Mouse (Mus musculus): ENCODE results near the gene Lbx1. TPM values are rescaled to one million over a fixed set of nuclear protein-coding genes. Genes with fewer than 3 reads are reported as not detected.

Gene Lbx1
- polyA plus RNA-seq, 1 experiment from 2014 or later = 0.08 TPM

GRCm38 (mm10) chr19:45224286-45224559 lies 11.4 kb downstream of the Lbx1 start:
- no peaks in the 10 kb centered on the region for H3K9me3 ChIP-seq
- WGBS = under 1% methylated on average over 6 of the region's 6 CpGs
- H3K27me3 ChIP-seq (replicated peaks) = peaks cover 84% of the 10 kb centered on the region
- H3K9ac ChIP-seq = no peak overlapping the region
- H3K4me1 ChIP-seq (replicated peaks) = peaks cover 11% of the 10 kb centered on the region
- H3K36me3 ChIP-seq = no peaks in the 10 kb centered on the region
- no peak overlapping the region for H3K4me2 ChIP-seq (replicated peaks)
- H3K4me3 ChIP-seq (replicated peaks) = no peak overlapping the region
- H3K27ac ChIP-seq = no peak overlapping the region
- no peak for ATAC-seq

- Histone ChIP-seq H3K9ac (no peak overlapping the region), H3K4me1 (replicated peaks) (peaks cover 10% of the 10 kb centered on the region), H3K9me3 (no peaks in the 10 kb centered on the region), H3K27ac (no peak overlapping the region), H3K4me3 (replicated peaks) (0 out of 2 replicates have a peak overlapping the region, but pooled peaks have one; percentile 9), H3K27me3 (replicated peaks) (peaks cover 79% of the 10 kb centered on the region), H3K4me2 (replicated peaks) (no peak overlapping the region), H3K36me3 (no peaks in the 10 kb centered on the region)
- 3% methylated on average over 49 of the region's 49 CpGs for WGBS
- ATAC-seq = no peak
These were observed 12.0 kb downstream of the Lbx1 start for GRCm38 (mm10) chr19:45223413-45224285.

- ATAC-seq = no peak
- H3K4me3 ChIP-seq (replicated peaks) = no peak overlapping the region
- 6% methylated on average over 17 of the region's 17 CpGs for WGBS
These were observed 13.3 kb downstream of the Lbx1 start for GRCm38 (mm10) chr19:45222141-45222782.

GRCm38 (mm10) chr19:45221458-45221783 lies 14.2 kb downstream of the Lbx1 start:
- H3K27me3 ChIP-seq (replicated peaks) = peaks cover 59% of the 10 kb centered on the region
- peaks cover 10% of the 10 kb centered on the region for H3K4me1 ChIP-seq (replicated peaks)
- H3K9me3 ChIP-seq = no peaks in the 10 kb centered on the region
- no peak overlapping the region for H3K9ac ChIP-seq
- H3K36me3 ChIP-seq = no peaks in the 10 kb centered on the region
- peak overlapping the region; percentile 27 for H3K4me3 ChIP-seq (replicated peaks)
- ATAC-seq = peak; percentile 46
- H3K4me2 ChIP-seq (replicated peaks) = peak overlapping the region; percentile 78
- no peak overlapping the region for H3K27ac ChIP-seq
- WGBS = under 1% methylated on average over 9 of the region's 9 CpGs

More at GRCm38 (mm10) chr19:45222141-45222782, 13.3 kb downstream of the Lbx1 start:
- Histone ChIP-seq H3K9me3 (no peaks in the 10 kb centered on the region), H3K9ac (no peak overlapping the region), H3K4me1 (replicated peaks) (peaks cover 10% of the 10 kb centered on the region), H3K27ac (no peak overlapping the region), H3K27me3 (replicated peaks) (peaks cover 68% of the 10 kb centered on the region), H3K36me3 (no peaks in the 10 kb centered on the region), H3K4me2 (replicated peaks) (no peak overlapping the region)

GRCm38 (mm10) chr19:45220593-45221457 lies 14.8 kb downstream of the Lbx1 start:
- WGBS = under 1% methylated on average over 29 of the region's 29 CpGs
- Histone ChIP-seq H3K27me3 (replicated peaks) (peaks cover 53% of the 10 kb centered on the region), H3K9ac (no peak overlapping the region), H3K36me3 (no peaks in the 10 kb centered on the region), H3K4me1 (replicated peaks) (peaks cover 10% of the 10 kb centered on the region), H3K9me3 (no peaks in the 10 kb centered on the region), H3K27ac (no peak overlapping the region), H3K4me3 (replicated peaks) (peak overlapping the region; percentile 27), H3K4me2 (replicated peaks) (peak overlapping the region; percentile 78)
- ATAC-seq = peak; percentile 79

- 4% methylated on average over 9 of the region's 9 CpGs for WGBS
- no peak overlapping the region for H3K9ac ChIP-seq
- no peak overlapping the region for H3K27ac ChIP-seq
- ATAC-seq = no peak
- no peak overlapping the region for H3K4me2 ChIP-seq (replicated peaks)
- H3K36me3 ChIP-seq = no peaks in the 10 kb centered on the region
- H3K9me3 ChIP-seq = no peaks in the 10 kb centered on the region
- no peak overlapping the region for H3K4me3 ChIP-seq (replicated peaks)
- peaks cover 6% of the 10 kb centered on the region for H3K4me1 ChIP-seq (replicated peaks)
- H3K27me3 ChIP-seq (replicated peaks) = peaks cover 10% of the 10 kb centered on the region
These were observed 19.4 kb downstream of the Lbx1 start for GRCm38 (mm10) chr19:45216240-45216639.

DNA sequence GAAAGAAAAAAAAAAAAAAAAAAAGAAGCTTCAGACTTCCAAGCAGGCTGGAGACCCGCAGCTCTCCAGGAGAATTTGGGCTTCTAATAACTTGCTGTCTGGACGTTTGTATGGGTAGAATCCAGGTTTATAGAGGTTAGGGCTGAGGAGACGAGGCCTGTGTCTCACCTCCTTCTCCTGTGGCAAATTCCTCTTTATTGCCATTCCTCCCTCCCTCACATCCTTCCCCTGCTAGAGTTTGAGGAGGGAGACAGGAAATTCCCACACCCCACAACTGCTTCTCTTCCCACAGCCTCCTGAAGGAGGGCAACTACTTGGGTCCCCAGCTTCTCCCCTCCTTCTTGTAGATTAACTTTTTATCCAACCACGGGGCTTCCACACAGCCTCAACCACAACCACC lies 20.2 kb downstream of the Lbx1 start:
- no peaks in the 10 kb centered on the region for H3K9me3 ChIP-seq
- no peak overlapping the region for H3K9ac ChIP-seq
- no peak overlapping the region for H3K4me3 ChIP-seq (replicated peaks)
- no peak for ATAC-seq
- no peak overlapping the region for H3K27ac ChIP-seq
- H3K4me1 ChIP-seq (replicated peaks) = no peaks in the 10 kb centered on the region
- WGBS = 73% methylated on average over 4 of the region's 4 CpGs
- no peaks in the 10 kb centered on the region for H3K36me3 ChIP-seq
- no peak overlapping the region for H3K4me2 ChIP-seq (replicated peaks)
- peaks cover 9% of the 10 kb centered on the region for H3K27me3 ChIP-seq (replicated peaks)

- Histone ChIP-seq H3K4me2 (replicated peaks) (no peak overlapping the region), H3K9ac (no peak overlapping the region), H3K36me3 (no peaks in the 10 kb centered on the region), H3K9me3 (no peaks in the 10 kb centered on the region), H3K4me1 (replicated peaks) (peaks cover 8% of the 10 kb centered on the region; the same call in 1 of the 2 replicates), H3K27ac (no peak overlapping the region; the same call in 1 of the 2 replicates), H3K4me3 (replicated peaks) (no peak overlapping the region), H3K27me3 (replicated peaks) (peaks cover 8% of the 10 kb centered on the region; the same call in 1 of the 2 replicates)
- 60% methylated on average over 14 of the region's 14 CpGs for WGBS
- ATAC-seq = no peak
These were observed 25.7 kb downstream of the Lbx1 start for GRCm38 (mm10) chr19:45209776-45210422.

- ATAC-seq = no peak
- no peak overlapping the region for H3K4me3 ChIP-seq (replicated peaks)
- no peaks in the 10 kb centered on the region for H3K9me3 ChIP-seq
- no peaks in the 10 kb centered on the region for H3K36me3 ChIP-seq
- no peak overlapping the region for H3K27ac ChIP-seq
- no peak overlapping the region for H3K4me2 ChIP-seq (replicated peaks)
- WGBS = 74% methylated on average over 1 of the region's 1 CpGs
- H3K9ac ChIP-seq = no peak overlapping the region
- peaks cover 8% of the 10 kb centered on the region; the same call in 1 of the 2 replicates for H3K27me3 ChIP-seq (replicated peaks)
- H3K4me1 ChIP-seq (replicated peaks) = peaks cover 8% of the 10 kb centered on the region; the same call in 1 of the 2 replicates
These were observed 26.4 kb downstream of the Lbx1 start for GRCm38 (mm10) chr19:45209191-45209590.

GRCm38 (mm10) chr19:45208438-45209060 lies 27.1 kb downstream of the Lbx1 start:
- WGBS = 17% methylated on average over 22 of the region's 22 CpGs

GRCm38 (mm10) chr19:45207662-45208437 lies 27.8 kb downstream of the Lbx1 start:
- Histone ChIP-seq H3K4me2 (replicated peaks) (peak overlapping the region; percentile 55), H3K9ac (no peak overlapping the region), H3K4me1 (replicated peaks) (peaks cover 8% of the 10 kb centered on the region; the same call in 1 of the 2 replicates), H3K9me3 (no peaks in the 10 kb centered on the region), H3K36me3 (no peaks in the 10 kb centered on the region), H3K4me3 (replicated peaks) (peak overlapping the region; percentile 24), H3K27ac (no peak overlapping the region), H3K27me3 (replicated peaks) (peaks cover 8% of the 10 kb centered on the region; the same call in 1 of the 2 replicates)
- 22% methylated on average over 19 of the region's 19 CpGs for WGBS
- peak; percentile 43; the same call in 1 of the 2 replicates for ATAC-seq

More at GRCm38 (mm10) chr19:45208438-45209060, 27.1 kb downstream of the Lbx1 start:
- Histone ChIP-seq H3K4me1 (replicated peaks) (peaks cover 8% of the 10 kb centered on the region; the same call in 1 of the 2 replicates), H3K9ac (no peak overlapping the region), H3K27ac (no peak overlapping the region), H3K27me3 (replicated peaks) (peaks cover 8% of the 10 kb centered on the region; the same call in 1 of the 2 replicates), H3K9me3 (no peaks in the 10 kb centered on the region), H3K4me3 (replicated peaks) (peak overlapping the region; percentile 24), H3K4me2 (replicated peaks) (peak overlapping the region; percentile 55), H3K36me3 (no peaks in the 10 kb centered on the region)
- no peak for ATAC-seq

Data from intestine, embryonic 15.5 days (tissue).